Comparison of ENCODE assay signal across 13 mouse cellular contexts in the genomic region with DNA sequence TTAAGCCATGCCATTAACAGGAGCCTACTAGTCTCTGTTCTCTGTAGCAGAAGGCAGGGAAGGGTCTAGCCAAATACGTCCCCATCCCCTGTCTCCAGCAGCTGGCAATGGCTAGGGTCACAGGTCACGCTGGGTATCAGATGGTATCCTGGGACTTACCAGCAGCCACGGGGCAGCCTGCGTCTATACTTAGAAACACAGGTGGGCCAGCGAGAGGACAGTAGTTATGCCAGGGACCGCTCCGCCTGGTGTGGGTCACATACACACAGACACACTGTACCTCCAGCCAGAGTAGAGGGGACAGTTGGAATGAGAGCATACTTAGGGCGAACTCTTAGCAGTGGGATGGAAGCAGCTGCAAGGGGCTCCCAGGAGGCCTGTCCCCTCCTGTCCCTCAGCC.
DNase-seq lines count a peak whose midpoint lies in the region; ATAC-seq and TF ChIP-seq lines count a peak whose summit lies in the region.
"Had no signal": no experiment of that assay in that cellular context is flagged by ENCODE, and none has a peak within 500 bp of the region (broad histone marks: within the 10 kb centered on the region; RNA-seq: fewer than 3 reads in every experiment).

No protein-coding gene starts in this region.

- no peak overlapping the region for H3K4me3 ChIP-seq in hindbrain, embryonic 10.5 days
- no peak overlapping the region for H3K4me3 ChIP-seq in hindbrain, embryonic 14.5 days (replicated peaks; ENCODE audit: low read length)
- no peak overlapping the region for H3K4me3 ChIP-seq in neural tube, embryonic 12.5 days
- no peak overlapping the region for H3K4me3 ChIP-seq in neural tube, embryonic 15.5 days (replicated peaks)
- H3K4me3 ChIP-seq in intestine, postnatal 0 days (ENCODE audit: low read depth, low read length), result no peak overlapping the region
- no peak overlapping the region for H3K4me3 ChIP-seq in stomach, embryonic 16.5 days (replicated peaks; ENCODE audit: low read length)
- H3K4me3 ChIP-seq in forebrain, embryonic 16.5 days (replicated peaks; ENCODE audit: low read length), result no peak overlapping the region
- H3K4me3 ChIP-seq: hindbrain, embryonic 13.5 days had no signal

- no peak for ATAC-seq in hindbrain, embryonic 14.5 days (ENCODE audit: low FRiP score)
- ATAC-seq in neural tube, embryonic 12.5 days (ENCODE audit: low FRiP score, low read depth), result 0 out of 2 replicates have a peak, but pooled peaks have one; percentile 7
- no peak for ATAC-seq in neural tube, embryonic 15.5 days (ENCODE audit: low FRiP score)
- ATAC-seq in intestine, postnatal 0 days, result no peak
- 0 out of 2 replicates have a peak, but pooled peaks have one; percentile 21 for ATAC-seq in stomach, embryonic 16.5 days (ENCODE audit: insufficient read depth, low FRiP score)
- ATAC-seq in forebrain, embryonic 16.5 days, result no peak
- ATAC-seq: activated CD4-positive, CD25-positive, alpha-beta regulatory T cell, adult 4 months had no signal

- H3K36me3 ChIP-seq in hindbrain, embryonic 10.5 days, result no peaks in the 10 kb centered on the region
- H3K36me3 ChIP-seq in hindbrain, embryonic 14.5 days (replicated peaks; ENCODE audit: control insufficient read depth, insufficient read depth), result no peaks in the 10 kb centered on the region
- H3K36me3 ChIP-seq in neural tube, embryonic 12.5 days, result no peaks in the 10 kb centered on the region
- H3K36me3 ChIP-seq in neural tube, embryonic 15.5 days, result no peaks in the 10 kb centered on the region
- H3K36me3 ChIP-seq in intestine, postnatal 0 days (ENCODE audit: control insufficient read depth, insufficient read depth), result peaks cover 4% of the 10 kb centered on the region; the same call in 1 of the 2 replicates
- H3K36me3 ChIP-seq in stomach, embryonic 16.5 days (ENCODE audit: control insufficient read depth, insufficient read depth, low read length), result no peaks in the 10 kb centered on the region
- no peaks in the 10 kb centered on the region for H3K36me3 ChIP-seq in forebrain, embryonic 16.5 days (ENCODE audit: control insufficient read depth, insufficient read depth)
- H3K36me3 ChIP-seq: hindbrain, embryonic 13.5 days had no signal

- H3K9ac ChIP-seq in hindbrain, embryonic 14.5 days, result no peak overlapping the region
- H3K9ac ChIP-seq in neural tube, embryonic 12.5 days, result no peak overlapping the region
- H3K9ac ChIP-seq in neural tube, embryonic 15.5 days (replicated peaks), result no peak overlapping the region
- no peak overlapping the region for H3K9ac ChIP-seq in intestine, postnatal 0 days (ENCODE audit: low read depth, low read length)
- H3K9ac ChIP-seq in stomach, embryonic 16.5 days (ENCODE audit: low read length), result no peak overlapping the region
- no peak overlapping the region for H3K9ac ChIP-seq in forebrain, embryonic 16.5 days (replicated peaks; ENCODE audit: low read depth, low read length)
- H3K9ac ChIP-seq: hindbrain, embryonic 13.5 days had no signal

- H3K4me1 ChIP-seq in hindbrain, embryonic 10.5 days (replicated peaks), result peaks cover 57% of the 10 kb centered on the region
- peaks cover 4% of the 10 kb centered on the region; the same call in 1 of the 2 replicates for H3K4me1 ChIP-seq in hindbrain, embryonic 14.5 days (replicated peaks; ENCODE audit: control insufficient read depth, insufficient read depth, low read length)
- peaks cover 31% of the 10 kb centered on the region for H3K4me1 ChIP-seq in neural tube, embryonic 12.5 days
- peaks cover 27% of the 10 kb centered on the region for H3K4me1 ChIP-seq in neural tube, embryonic 15.5 days
- H3K4me1 ChIP-seq in intestine, postnatal 0 days (replicated peaks; ENCODE audit: control insufficient read depth, insufficient read depth, low read length), result 0 out of 2 replicates have a peak, but pooled peaks cover 6% of the 10 kb centered on the region
- peaks cover 14% of the 10 kb centered on the region; the same call in 1 of the 2 replicates for H3K4me1 ChIP-seq in stomach, embryonic 16.5 days (ENCODE audit: control insufficient read depth, insufficient read depth, low read length)
- H3K4me1 ChIP-seq in forebrain, embryonic 16.5 days (replicated peaks; ENCODE audit: control insufficient read depth, insufficient read depth, low read length), result peaks cover 5% of the 10 kb centered on the region; the same call in 1 of the 2 replicates

- no peak for TF ChIP-seq CTCF in intestine, postnatal 0 days (IDR thresholded peaks at IDR 0.05; ENCODE audit: low read depth)

- H3K9me3 ChIP-seq in hindbrain, embryonic 10.5 days, result no peaks in the 10 kb centered on the region
- no peaks in the 10 kb centered on the region for H3K9me3 ChIP-seq in hindbrain, embryonic 14.5 days (ENCODE audit: control insufficient read depth, low read length)
- H3K9me3 ChIP-seq in neural tube, embryonic 12.5 days, result no peaks in the 10 kb centered on the region
- H3K9me3 ChIP-seq in neural tube, embryonic 15.5 days (replicated peaks), result no peaks in the 10 kb centered on the region
- H3K9me3 ChIP-seq in intestine, postnatal 0 days (ENCODE audit: control insufficient read depth), result no peaks in the 10 kb centered on the region
- no peaks in the 10 kb centered on the region for H3K9me3 ChIP-seq in stomach, embryonic 16.5 days (replicated peaks; ENCODE audit: control insufficient read depth, low read length)
- no peaks in the 10 kb centered on the region for H3K9me3 ChIP-seq in forebrain, embryonic 16.5 days (ENCODE audit: control insufficient read depth, low read length)
- H3K9me3 ChIP-seq: hindbrain, embryonic 13.5 days had no signal

- H3K4me2 ChIP-seq in hindbrain, embryonic 14.5 days (replicated peaks), result no peak overlapping the region
- no peak overlapping the region for H3K4me2 ChIP-seq in neural tube, embryonic 12.5 days (replicated peaks)
- H3K4me2 ChIP-seq in neural tube, embryonic 15.5 days, result no peak overlapping the region
- no peak overlapping the region for H3K4me2 ChIP-seq in intestine, postnatal 0 days (replicated peaks; ENCODE audit: low read depth)
- H3K4me2 ChIP-seq in stomach, embryonic 16.5 days (ENCODE audit: low read depth, low read length), result no peak overlapping the region
- no peak overlapping the region for H3K4me2 ChIP-seq in forebrain, embryonic 16.5 days (ENCODE audit: low read length)
- H3K4me2 ChIP-seq: hindbrain, embryonic 13.5 days had no signal

- 76% methylated on average over 8 of the region's 8 CpGs for WGBS in hindbrain, embryonic 10.5 days
- 80% methylated on average over 8 of the region's 8 CpGs for WGBS in hindbrain, embryonic 14.5 days
- WGBS in neural tube, embryonic 12.5 days, result 73% methylated on average over 8 of the region's 8 CpGs
- WGBS in neural tube, embryonic 15.5 days, result 67% methylated on average over 8 of the region's 8 CpGs
- WGBS in intestine, postnatal 0 days, result 78% methylated on average over 8 of the region's 8 CpGs
- WGBS in stomach, embryonic 16.5 days, result 81% methylated on average over 8 of the region's 8 CpGs
- 86% methylated on average over 8 of the region's 8 CpGs for WGBS in forebrain, embryonic 16.5 days

- no peaks in the 10 kb centered on the region for H3K27me3 ChIP-seq in hindbrain, embryonic 10.5 days (ENCODE audit: insufficient read depth, poor library complexity, severe bottlenecking)
- H3K27me3 ChIP-seq in hindbrain, embryonic 14.5 days (ENCODE audit: control insufficient read depth, insufficient read depth, low read length), result no peaks in the 10 kb centered on the region
- H3K27me3 ChIP-seq in neural tube, embryonic 12.5 days (replicated peaks), result no peaks in the 10 kb centered on the region
- no peaks in the 10 kb centered on the region for H3K27me3 ChIP-seq in neural tube, embryonic 15.5 days (replicated peaks)
- H3K27me3 ChIP-seq in intestine, postnatal 0 days (replicated peaks; ENCODE audit: control insufficient read depth, insufficient read depth, low read length), result no peaks in the 10 kb centered on the region
- no peaks in the 10 kb centered on the region for H3K27me3 ChIP-seq in stomach, embryonic 16.5 days (ENCODE audit: control insufficient read depth, insufficient read depth, low read length)
- no peaks in the 10 kb centered on the region for H3K27me3 ChIP-seq in forebrain, embryonic 16.5 days (replicated peaks; ENCODE audit: control insufficient read depth, insufficient read depth, low read length)
- H3K27me3 ChIP-seq: hindbrain, embryonic 13.5 days had no signal

- H3K27ac ChIP-seq in hindbrain, embryonic 10.5 days, result peak overlapping the region; percentile 82
- no peak overlapping the region for H3K27ac ChIP-seq in hindbrain, embryonic 14.5 days
- no peak overlapping the region for H3K27ac ChIP-seq in neural tube, embryonic 12.5 days
- H3K27ac ChIP-seq in neural tube, embryonic 15.5 days (replicated peaks), result no peak overlapping the region
- H3K27ac ChIP-seq in intestine, postnatal 0 days (ENCODE audit: low read depth, low read length), result peak overlapping the region; percentile 28; the same call in 1 of the 2 replicates
- no peak overlapping the region; the same call in 1 of the 2 replicates for H3K27ac ChIP-seq in stomach, embryonic 16.5 days (ENCODE audit: low read length)
- no peak overlapping the region for H3K27ac ChIP-seq in forebrain, embryonic 16.5 days (ENCODE audit: low read length)

- no peak for DNase-seq in hindbrain, embryonic 10.5 days (ENCODE audit: low spot score)
- no peak for DNase-seq in hindbrain, embryonic 14.5 days (ENCODE audit: low spot score)
- DNase-seq in frontal cortex, postnatal 10 days (ENCODE audit: low spot score in 2 of 2), result no peak
- DNase-seq: midbrain, embryonic 14.5 days; right cerebral cortex, postnatal 25 days; thymus, postnatal 36 days had no signal

Comparison
In these comparisons a context has a peak if more than half of its experiments do, and no peak if none do; other contexts are left out.
1. H3K27ac ChIP-seq: peak in hindbrain, embryonic 10.5 days (single experiment) and intestine, postnatal 0 days (single experiment); none in hindbrain, embryonic 14.5 days (single experiment), neural tube, embryonic 12.5 days (single experiment), neural tube, embryonic 15.5 days (single experiment), stomach, embryonic 16.5 days (single experiment) and forebrain, embryonic 16.5 days (single experiment).
2. ATAC-seq: peak in neural tube, embryonic 12.5 days (single experiment) and stomach, embryonic 16.5 days (single experiment); none in hindbrain, embryonic 14.5 days (single experiment), neural tube, embryonic 15.5 days (single experiment), intestine, postnatal 0 days (single experiment) and forebrain, embryonic 16.5 days (single experiment).